Mouse (Mus musculus) G1E-ER4 (cell line): ENCODE results near the gene Dclk3. TPM values are rescaled to one million over a fixed set of nuclear protein-coding genes. Genes with fewer than 3 reads are reported as not detected.

Experiments
- GATA1 ChIP-seq: IDR thresholded peaks from one replicate; pipeline ENCODE4 v1.8.0; 2012; ENCODE audit warnings: low read length, inconsistent platforms
- polyA plus RNA-seq: library from polyadenylated mRNA; stranded (reverse); fragments of >175 nt; gene quantifications from 2 replicates; pipeline ENCODE4 v1.2.3, GENCODE M21; 2012

Gene Dclk3
- polyA plus RNA-seq, 1 experiment = not detected

DNA sequence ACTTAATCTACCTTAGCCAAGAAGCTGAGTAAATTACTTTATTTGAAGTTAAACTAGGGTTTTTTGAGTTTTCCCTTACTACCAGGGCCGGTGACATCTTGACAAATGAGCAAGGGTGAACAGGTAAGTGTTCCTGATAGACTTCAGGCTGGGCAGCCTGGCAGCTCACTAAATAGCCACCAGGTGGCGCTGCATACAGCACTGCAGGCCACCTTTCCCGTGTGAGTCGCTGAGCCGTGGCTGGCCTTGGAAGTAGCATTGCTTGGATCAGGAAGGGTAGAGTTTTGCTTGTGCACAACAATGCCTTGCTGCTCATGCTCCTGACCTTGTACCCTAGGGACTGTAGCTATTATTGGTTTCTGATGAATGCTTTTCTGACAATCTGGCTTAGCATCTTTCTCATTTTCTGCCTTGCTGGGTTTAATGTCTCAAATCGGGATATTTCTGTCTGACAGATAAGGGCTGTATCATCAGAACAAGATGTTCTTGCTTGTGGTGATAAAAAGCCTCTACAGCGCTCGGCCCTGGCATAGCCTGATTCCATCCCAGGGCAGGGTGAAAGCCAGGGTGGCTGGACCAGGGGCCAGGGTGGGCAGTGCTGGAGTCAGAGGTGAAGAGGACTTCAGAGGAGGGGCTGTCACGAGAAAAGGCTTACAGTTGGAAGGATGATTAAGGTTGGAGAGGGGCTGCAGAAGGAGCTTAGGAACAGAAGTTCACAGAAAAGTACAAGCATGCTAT is 58.4 kb downstream of the Dclk3 start:
- TF ChIP-seq GATA1 = no peak

DNA sequence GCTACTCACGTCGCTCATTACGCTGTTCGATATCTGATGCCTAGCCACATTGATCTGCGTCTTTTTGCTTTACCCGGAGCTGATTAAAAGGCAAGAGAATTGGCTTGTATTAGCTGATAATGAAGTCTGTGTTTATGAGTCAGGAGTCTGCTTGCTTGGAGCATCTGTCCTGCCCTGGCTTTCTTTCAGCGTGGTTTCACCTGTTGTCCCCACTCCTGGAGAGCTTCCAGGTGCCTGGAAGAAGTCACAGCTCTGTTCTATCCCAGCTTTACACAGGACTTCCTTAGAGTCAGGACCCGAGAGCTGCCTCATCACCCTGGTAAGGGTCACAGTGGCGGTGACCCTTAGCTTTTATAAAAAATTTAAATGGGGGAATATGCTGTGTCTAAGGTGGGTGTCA is 61.3 kb downstream of the Dclk3 start:
- no peak for TF ChIP-seq GATA1

GRCm38 (mm10) chr9:111506075-111506474 is 67.2 kb downstream of the Dclk3 start:
- no peak for TF ChIP-seq GATA1

DNA sequence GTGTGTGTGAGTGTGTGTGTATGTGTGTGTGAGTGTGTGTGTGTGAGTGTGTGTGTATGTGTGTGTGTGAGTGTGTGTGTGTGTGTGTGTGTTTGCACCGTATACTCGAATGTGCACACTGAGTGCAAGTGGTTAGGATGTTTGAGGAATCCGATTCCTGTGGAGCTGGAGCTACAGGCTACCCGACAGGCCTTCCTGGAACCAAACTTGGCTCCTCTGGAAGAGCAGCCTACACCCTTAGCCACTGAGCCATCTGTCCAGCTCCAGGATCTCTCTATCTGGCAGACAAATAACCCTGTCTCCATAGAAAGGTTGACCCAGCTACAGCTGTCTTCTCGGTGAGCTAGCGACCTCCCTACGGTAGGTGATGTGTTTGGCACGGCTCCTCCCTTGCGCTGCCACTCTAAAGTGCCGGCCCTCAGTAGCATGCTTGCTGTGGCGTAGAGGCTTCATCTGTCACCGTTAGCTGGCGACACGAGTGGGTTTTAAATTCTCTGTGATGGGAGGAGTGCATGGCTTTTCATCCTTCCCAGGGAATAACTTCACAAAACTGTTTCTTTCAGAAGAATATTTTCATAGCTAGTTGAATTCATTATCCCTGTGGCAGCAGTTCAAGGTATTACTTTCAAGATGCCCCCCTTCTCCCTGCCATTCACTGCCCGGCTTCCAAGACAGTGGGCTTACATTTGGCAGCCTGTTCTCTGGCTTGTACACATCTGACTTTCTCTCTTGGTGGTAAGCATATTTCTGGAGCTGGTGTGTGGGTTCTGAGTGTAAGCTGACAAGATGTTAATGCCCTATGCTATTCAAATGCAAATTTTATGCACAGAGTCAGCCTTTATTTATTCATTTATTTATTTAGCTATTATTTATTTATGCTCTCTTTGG is 75.9 kb downstream of the Dclk3 start:
- TF ChIP-seq GATA1 = no peak

- TF ChIP-seq GATA1 = no peak
Observed at GRCm38 (mm10) chr9:111515536-111515935, 76.7 kb downstream of the Dclk3 start.

GRCm38 (mm10) chr9:111522226-111522625 is 83.3 kb downstream of the Dclk3 start:
- no peak for TF ChIP-seq GATA1

DNA sequence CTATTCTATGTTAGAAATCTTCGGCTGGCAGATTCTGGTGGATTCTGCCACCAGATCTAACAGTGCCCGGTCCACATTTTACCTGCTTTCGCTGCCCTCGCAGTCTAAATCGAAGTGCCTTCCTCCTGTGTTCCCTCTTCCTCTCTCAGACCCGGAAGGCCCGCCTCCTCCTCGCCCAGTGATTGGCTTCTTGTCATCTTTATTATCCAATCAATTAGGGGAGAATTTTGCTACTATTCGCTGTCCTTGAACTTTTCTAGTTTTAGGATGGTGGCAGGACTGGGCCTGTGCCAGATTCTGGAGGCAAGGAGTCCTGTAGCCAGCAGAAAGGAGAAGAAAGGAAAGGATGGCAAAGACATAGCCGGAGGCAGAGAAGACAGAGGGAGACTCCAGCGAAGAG is 84.2 kb downstream of the Dclk3 start:
- no peak for TF ChIP-seq GATA1

DNA sequence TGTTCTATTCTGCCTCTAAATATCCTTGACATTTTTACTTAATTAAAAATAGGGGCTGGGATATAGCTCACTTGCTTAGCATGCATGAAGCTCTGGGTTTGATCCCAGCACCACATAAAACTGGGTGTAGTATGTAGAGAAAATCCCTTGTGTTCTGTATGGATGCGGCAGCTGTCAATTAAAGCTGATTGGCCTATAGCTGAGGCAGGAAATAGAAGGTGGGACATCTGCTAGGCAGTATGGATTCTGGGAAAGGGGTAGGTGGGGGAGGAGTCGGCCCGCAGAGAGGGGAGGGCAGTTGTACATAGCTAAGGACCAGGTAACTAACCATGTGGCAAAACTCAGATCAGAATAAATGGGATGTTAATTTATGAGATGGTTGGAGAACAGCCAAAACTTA is 85.0 kb downstream of the Dclk3 start:
- TF ChIP-seq GATA1 = no peak

GRCm38 (mm10) chr9:111534744-111535423 is 96.0 kb downstream of the Dclk3 start:
- no peak for TF ChIP-seq GATA1

GRCm38 (mm10) chr9:111535445-111536064 is 96.7 kb downstream of the Dclk3 start:
- TF ChIP-seq GATA1 = no peak

Other genes with a start within 250 kb of the Dclk3 start
- 8.5 and 10.2 TPM in 2 replicates for gene Mlh1, start 167.3 kb upstream of the Dclk3 start, polyA plus RNA-seq
- gene Epm2aip1, start 167.2 kb upstream of the Dclk3 start, polyA plus RNA-seq = 4.3 and 5.6 TPM in 2 replicates
- gene Trank1, start 127.3 kb upstream of the Dclk3 start, polyA plus RNA-seq = not detected in 2 replicates